Mouse (Mus musculus): ENCODE data around the gene Rnf38. TPM values are rescaled to one million over a fixed set of nuclear protein-coding genes. Genes with fewer than 3 reads are reported as not detected.
A peak's percentile ranks its signal among the peaks of the same experiment; 100 is the strongest.

The Rnf38 gene
- polyA plus RNA-seq, 2 experiments: 14.0 to 24.7 TPM

GRCm38 (mm10) chr4:44199968-44200367 is 33.6 kb downstream of the Rnf38 start:
- H3K27ac ChIP-seq: no peak overlapping the region
- no peak overlapping the region for H3K4me3 ChIP-seq (ENCODE audit: insufficient read depth in 1 of 2, low read depth in 2 of 2, low read length in 2 of 2)
- no peak overlapping the region for H3K4me2 ChIP-seq (ENCODE audit: low read depth)
- no peaks in the 10 kb centered on the region for H3K4me1 ChIP-seq (replicated peaks; ENCODE audit: control insufficient read depth in 2 of 2, insufficient read depth in 2 of 2, low read length in 1 of 2)
- H3K27me3 ChIP-seq (ENCODE audit: control insufficient read depth, insufficient read depth, low read length): no peaks in the 10 kb centered on the region
- no peak overlapping the region for H3K9ac ChIP-seq (replicated peaks)
- 27% methylated on average over 1 of the region's 1 CpGs for WGBS (ENCODE audit: insufficient replicate concordance)
- ATAC-seq (ENCODE audit: insufficient read depth) (no peak), DNase-seq (ENCODE audit: low read depth in 3 of 3, low spot score in 3 of 3) (peak; percentile 6 to 27 (median 15))
- no peaks in the 10 kb centered on the region for H3K9me3 ChIP-seq (ENCODE audit: control insufficient read depth, low read length)
- no peaks in the 10 kb centered on the region for H3K36me3 ChIP-seq (replicated peaks; ENCODE audit: control insufficient read depth, insufficient read depth, low read depth)
- peak; percentile 50; the same call in 1 of the 2 replicates for TF ChIP-seq CTCF (IDR thresholded peaks at IDR 0.05; ENCODE audit: low read depth)
- no peak for TF ChIP-seq EP300 (IDR thresholded peaks at IDR 0.05; ENCODE audit: low read depth)

- no peak overlapping the region for H3K4me3 ChIP-seq (ENCODE audit: insufficient read depth in 1 of 2, low read depth in 2 of 2, low read length in 2 of 2)
- WGBS (ENCODE audit: insufficient replicate concordance): 77% methylated on average over 10 of the region's 10 CpGs
- ATAC-seq (ENCODE audit: insufficient read depth) (no peak), DNase-seq (ENCODE audit: low read depth in 3 of 3, low spot score in 3 of 3) (no peak)
- no peaks in the 10 kb centered on the region for H3K27me3 ChIP-seq (ENCODE audit: control insufficient read depth, insufficient read depth, low read length)
- no peak overlapping the region for H3K27ac ChIP-seq
- no peaks in the 10 kb centered on the region for H3K36me3 ChIP-seq (replicated peaks; ENCODE audit: control insufficient read depth, insufficient read depth, low read depth)
- no peaks in the 10 kb centered on the region; a peak in 1 of 4 replicates for H3K4me1 ChIP-seq (replicated peaks; ENCODE audit: control insufficient read depth in 2 of 2, insufficient read depth in 2 of 2, low read length in 1 of 2)
- H3K4me2 ChIP-seq (ENCODE audit: low read depth): no peak overlapping the region
- TF ChIP-seq EP300 (IDR thresholded peaks at IDR 0.05; ENCODE audit: low read depth) (no peak), CTCF (IDR thresholded peaks at IDR 0.05; ENCODE audit: low read depth) (no peak)
- no peaks in the 10 kb centered on the region for H3K9me3 ChIP-seq (ENCODE audit: control insufficient read depth, low read length)
- no peak overlapping the region for H3K9ac ChIP-seq (replicated peaks)
Measured at GRCm38 (mm10) chr4:44187431-44187830, 46.2 kb downstream of the Rnf38 start.

- Histone ChIP-seq H3K4me2 (ENCODE audit: low read depth) (no peak overlapping the region), H3K27ac (no peak overlapping the region), H3K4me1 (replicated peaks; ENCODE audit: control insufficient read depth in 2 of 2, insufficient read depth in 2 of 2, low read length in 1 of 2) (peaks cover 0 to 2% of the 10 kb centered on the region in 2 experiments; a peak in 2 of 4 replicates), H3K36me3 (replicated peaks; ENCODE audit: control insufficient read depth, insufficient read depth, low read depth) (no peaks in the 10 kb centered on the region), H3K27me3 (ENCODE audit: control insufficient read depth, insufficient read depth, low read length) (no peaks in the 10 kb centered on the region), H3K4me3 (ENCODE audit: insufficient read depth in 1 of 2, low read depth in 2 of 2, low read length in 2 of 2) (no peak overlapping the region), H3K9ac (replicated peaks) (no peak overlapping the region), H3K9me3 (ENCODE audit: control insufficient read depth, low read length) (no peaks in the 10 kb centered on the region)
- WGBS (ENCODE audit: insufficient replicate concordance): 31% methylated on average over 1 of the region's 1 CpGs
- DNase-seq (ENCODE audit: low read depth in 3 of 3, low spot score in 3 of 3) (no peak), ATAC-seq (ENCODE audit: insufficient read depth) (no peak)
- TF ChIP-seq EP300 (IDR thresholded peaks at IDR 0.05; ENCODE audit: low read depth) (no peak), CTCF (IDR thresholded peaks at IDR 0.05; ENCODE audit: low read depth) (no peak)
Measured at GRCm38 (mm10) chr4:44183862-44184261, 49.7 kb downstream of the Rnf38 start.

- WGBS (ENCODE audit: insufficient replicate concordance): 71% methylated on average over 5 of the region's 5 CpGs
- no peak overlapping the region for H3K27ac ChIP-seq
- no peak for DNase-seq (ENCODE audit: low read depth in 3 of 3, low spot score in 3 of 3)
Measured at GRCm38 (mm10) chr4:44179748-44180147, 53.8 kb downstream of the Rnf38 start.

GRCm38 (mm10) chr4:44173177-44173576 is 60.4 kb downstream of the Rnf38 start:
- Histone ChIP-seq H3K27ac (no peak overlapping the region), H3K9me3 (ENCODE audit: control insufficient read depth, low read length) (no peaks in the 10 kb centered on the region), H3K36me3 (replicated peaks; ENCODE audit: control insufficient read depth, insufficient read depth, low read depth) (no peaks in the 10 kb centered on the region), H3K4me2 (ENCODE audit: low read depth) (no peak overlapping the region), H3K27me3 (ENCODE audit: control insufficient read depth, insufficient read depth, low read length) (no peaks in the 10 kb centered on the region), H3K9ac (replicated peaks) (no peak overlapping the region), H3K4me1 (replicated peaks; ENCODE audit: control insufficient read depth in 2 of 2, insufficient read depth in 2 of 2, low read length in 1 of 2) (peaks cover 7 to 8% of the 10 kb centered on the region in 2 experiments), H3K4me3 (ENCODE audit: insufficient read depth in 1 of 2, low read depth in 2 of 2, low read length in 2 of 2) (no peak overlapping the region)
- no peak for ATAC-seq (ENCODE audit: insufficient read depth)
- whole genome bisulfite sequencing (ENCODE audit: insufficient replicate concordance): 0% methylated on average over 1 of the region's 1 CpGs
- DNase-seq (ENCODE audit: low read depth in 3 of 3, low spot score in 3 of 3): peak; percentile 51 to 59 (median 53)
- TF ChIP-seq CTCF (IDR thresholded peaks at IDR 0.05; ENCODE audit: low read depth): peak; percentile 71
- TF ChIP-seq EP300 (IDR thresholded peaks at IDR 0.05; ENCODE audit: low read depth): no peak

More at GRCm38 (mm10) chr4:44179748-44180147, 53.8 kb downstream of the Rnf38 start:
- Histone ChIP-seq H3K4me3 (ENCODE audit: insufficient read depth in 1 of 2, low read depth in 2 of 2, low read length in 2 of 2) (no peak overlapping the region), H3K4me1 (replicated peaks; ENCODE audit: control insufficient read depth in 2 of 2, insufficient read depth in 2 of 2, low read length in 1 of 2) (peaks cover 0 to 2% of the 10 kb centered on the region in 2 experiments; a peak in 2 of 4 replicates), H3K9ac (replicated peaks) (no peak overlapping the region), H3K36me3 (replicated peaks; ENCODE audit: control insufficient read depth, insufficient read depth, low read depth) (no peaks in the 10 kb centered on the region), H3K9me3 (ENCODE audit: control insufficient read depth, low read length) (no peaks in the 10 kb centered on the region), H3K4me2 (ENCODE audit: low read depth) (no peak overlapping the region), H3K27me3 (ENCODE audit: control insufficient read depth, insufficient read depth, low read length) (no peaks in the 10 kb centered on the region)
- no peak for ATAC-seq (ENCODE audit: insufficient read depth)
- TF ChIP-seq CTCF (IDR thresholded peaks at IDR 0.05; ENCODE audit: low read depth) (no peak), EP300 (IDR thresholded peaks at IDR 0.05; ENCODE audit: low read depth) (no peak)

Measured in liver, embryonic 14.5 days (tissue).